Mouse (Mus musculus): ENCODE measurements at regions not wholly inside any gene's neighbourhood (a gene's known extent, or its start where the extent isn't known, plus 50 kb on each side); places are given as distances from the start of the nearest gene placed in this dataset.
"Not testable (repeated sequence)": the region's sequence is repeated elsewhere in the genome, so short reads cannot be mapped to it uniquely, and the experiment has no call there.

DNA sequence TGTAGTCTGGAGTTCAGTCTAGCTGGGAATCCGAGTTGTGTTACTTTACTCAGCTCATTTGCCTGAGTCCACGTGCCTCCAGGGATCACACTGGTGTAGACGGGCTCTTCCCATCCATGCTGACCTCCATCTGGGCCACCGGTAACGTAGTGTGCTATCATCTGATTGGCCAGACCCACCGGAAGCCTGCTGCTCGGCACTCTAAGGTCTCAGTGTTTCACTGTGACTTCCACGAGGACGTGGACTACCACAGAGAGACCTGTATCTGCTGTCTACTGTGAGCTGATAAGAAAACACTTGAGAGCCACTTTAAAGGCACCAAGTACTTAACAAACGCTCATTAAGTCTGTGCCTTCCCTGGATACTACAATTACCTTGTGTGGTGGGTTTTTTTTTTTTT, 262.8 kb upstream of the Nr5a2 start:
- DNase-seq (ENCODE audit: inconsistent ontology term), result no peak

DNA sequence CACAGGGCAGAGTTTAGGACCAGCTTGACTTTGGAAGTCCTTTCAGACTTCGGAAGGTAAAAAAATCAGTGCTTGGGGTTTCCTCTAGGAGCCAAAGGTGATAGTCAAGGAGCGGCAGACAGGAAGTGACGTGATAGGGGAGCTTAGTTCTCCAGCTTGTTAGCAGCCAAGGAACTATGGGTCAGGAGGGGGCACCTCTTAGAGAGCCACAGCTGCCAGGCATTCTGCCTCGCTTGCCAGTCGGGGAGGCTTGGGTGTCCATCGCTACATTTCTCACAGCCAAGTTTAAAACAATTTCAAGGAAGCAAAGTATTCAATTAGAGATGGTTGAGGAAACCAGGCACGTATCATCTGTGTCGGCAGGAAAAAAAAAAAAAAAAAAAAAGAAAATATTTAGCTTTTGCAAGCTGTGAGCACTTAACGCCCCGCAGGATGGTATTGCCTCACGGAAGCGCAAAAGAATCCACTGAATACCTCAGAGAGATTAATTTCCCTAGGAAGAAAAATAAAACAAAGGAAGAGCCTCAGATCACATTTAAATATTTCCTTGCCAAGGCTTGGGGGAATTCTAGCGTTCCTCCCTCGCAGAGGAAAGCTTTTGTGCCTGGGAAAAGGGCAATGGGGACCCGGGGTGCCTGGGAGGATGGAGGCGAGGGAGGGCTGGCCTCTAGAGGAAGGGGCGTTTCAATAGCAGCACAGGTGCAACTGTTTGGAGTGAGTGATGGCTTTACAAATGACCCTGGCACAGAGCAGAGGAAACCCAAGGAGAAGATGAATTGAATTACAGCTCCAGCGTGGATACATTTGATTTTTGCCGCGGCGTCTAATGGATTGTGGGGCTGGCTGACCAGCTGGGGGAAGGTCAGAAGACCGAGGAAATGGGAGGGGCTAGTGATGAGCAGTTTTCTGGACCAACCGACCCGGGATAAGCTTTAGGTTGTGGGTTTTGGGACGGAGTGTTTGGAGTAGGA, 261.1 kb upstream of the Nr5a2 start:
- peak; percentile 44 for DNase-seq (ENCODE audit: inconsistent ontology term)

- no peak for DNase-seq (ENCODE audit: inconsistent ontology term)
Measured at GRCm38 (mm10) chr1:137220226-137220625, 260.0 kb upstream of the Nr5a2 start.

DNA sequence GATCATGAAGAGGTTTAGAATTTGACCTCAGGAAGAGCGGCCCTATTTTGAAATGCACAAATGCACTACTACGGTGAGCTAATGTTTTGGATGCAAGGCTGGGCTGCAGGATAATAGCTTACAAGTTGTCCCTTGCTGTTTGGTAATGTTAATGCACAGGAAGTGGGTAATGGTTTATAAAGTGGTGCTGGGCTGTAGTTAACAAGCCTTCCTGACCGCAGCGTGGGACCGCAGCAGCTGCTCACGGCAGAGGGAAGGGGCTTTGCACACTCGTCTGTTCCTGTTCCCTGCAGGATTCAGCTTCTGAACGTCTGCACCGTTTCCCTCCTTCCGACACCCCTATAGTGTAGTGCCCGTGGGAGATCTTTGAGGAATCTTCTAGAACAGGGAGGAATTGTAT, 258.4 kb upstream of the Nr5a2 start:
- DNase-seq (ENCODE audit: inconsistent ontology term), result no peak

- no peak for DNase-seq (ENCODE audit: inconsistent ontology term)
Measured at GRCm38 (mm10) chr1:137218096-137218495, 257.8 kb upstream of the Nr5a2 start.

DNA sequence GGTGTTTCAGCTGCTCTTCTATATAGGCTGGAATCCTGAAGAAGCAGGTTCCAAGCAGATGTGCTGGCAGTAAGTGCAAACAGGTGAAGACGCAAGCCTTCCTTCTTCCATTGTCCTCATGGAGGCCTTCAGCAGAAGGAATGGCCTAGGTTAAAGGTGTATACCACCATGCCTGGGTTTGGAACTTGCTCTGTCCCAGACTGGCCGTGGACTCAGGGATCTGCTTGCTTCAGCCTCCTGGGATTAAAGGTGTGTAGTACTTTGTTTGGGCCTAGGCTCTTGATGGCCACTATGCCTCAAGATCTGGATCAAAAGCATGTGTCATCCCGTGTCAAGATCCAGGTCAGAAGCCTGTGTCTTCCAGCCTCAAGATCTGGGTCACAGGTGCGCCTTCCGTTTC, 257.0 kb upstream of the Nr5a2 start:
- no peak for DNase-seq (ENCODE audit: inconsistent ontology term)

- DNase-seq (ENCODE audit: inconsistent ontology term), result not testable (repeated sequence)
Measured at GRCm38 (mm10) chr1:137214328-137214727, 254.1 kb upstream of the Nr5a2 start.

- no peak for DNase-seq (ENCODE audit: inconsistent ontology term)
Measured at GRCm38 (mm10) chr1:137213717-137214116, 253.5 kb upstream of the Nr5a2 start.

DNA sequence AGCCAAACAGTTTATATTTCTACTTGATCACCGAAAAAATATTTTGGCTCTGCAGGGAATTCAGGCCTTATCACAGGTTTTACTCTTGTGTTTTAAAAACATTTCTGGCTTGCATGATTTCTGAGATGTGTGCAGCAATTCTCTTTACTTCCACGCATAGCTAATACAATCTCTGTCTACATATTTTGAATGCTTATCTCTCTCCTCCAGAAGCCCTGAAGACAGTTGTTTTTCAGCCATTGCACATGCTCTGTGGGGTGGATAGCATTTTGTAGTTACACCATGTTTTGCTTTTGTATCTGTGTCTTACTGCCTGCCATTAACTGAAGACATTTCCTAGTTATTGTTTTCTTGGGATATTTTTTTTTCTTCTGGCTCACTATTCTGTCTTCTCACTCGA, 252.6 kb upstream of the Nr5a2 start:
- DNase-seq (ENCODE audit: inconsistent ontology term), result no peak

- no peak for DNase-seq (ENCODE audit: inconsistent ontology term)
Measured at GRCm38 (mm10) chr1:137204371-137204770, 244.1 kb upstream of the Nr5a2 start.

DNA sequence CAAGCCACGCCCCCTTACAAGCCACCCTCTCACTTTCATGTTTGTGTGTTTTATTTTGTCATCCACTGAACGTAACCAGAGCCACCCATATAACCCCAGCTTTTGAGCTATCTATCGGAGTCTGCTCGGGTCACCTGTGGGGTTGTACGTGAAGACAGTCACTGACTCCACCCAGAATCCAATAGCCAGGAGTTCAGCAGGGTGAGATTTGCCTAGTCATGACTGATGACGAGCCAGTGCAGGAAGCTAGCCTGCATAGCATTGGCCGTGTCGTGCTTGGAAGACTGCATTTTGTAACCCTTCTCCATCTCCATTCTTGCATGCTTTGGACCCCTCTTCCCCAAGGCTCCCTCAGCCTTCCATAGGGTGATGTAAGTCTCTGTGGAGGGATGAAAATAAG, 243.3 kb upstream of the Nr5a2 start:
- DNase-seq (ENCODE audit: inconsistent ontology term), result no peak

DNA sequence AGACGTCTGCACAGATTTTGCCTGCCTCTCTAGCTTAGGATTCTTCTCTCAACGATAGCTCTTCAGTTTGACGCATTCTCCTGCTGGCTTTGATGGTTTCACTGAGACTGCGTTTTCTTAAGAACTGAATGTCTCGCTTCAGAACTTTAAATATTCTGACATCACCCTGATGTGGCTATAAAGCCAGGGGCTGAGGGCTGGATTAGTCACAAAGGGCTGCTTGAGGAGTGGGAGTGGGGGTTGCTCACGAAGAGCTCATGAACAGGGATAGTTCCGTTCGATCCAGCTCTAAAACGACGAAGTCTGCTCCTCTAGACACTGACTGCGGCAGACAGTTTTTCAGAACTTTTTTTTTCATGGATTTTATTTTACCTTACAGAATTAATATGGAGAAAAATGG, 240.7 kb upstream of the Nr5a2 start:
- DNase-seq (ENCODE audit: inconsistent ontology term), result no peak

GRCm38 (mm10) chr1:137195962-137196361, 235.7 kb upstream of the Nr5a2 start:
- DNase-seq (ENCODE audit: inconsistent ontology term), result no peak

DNA sequence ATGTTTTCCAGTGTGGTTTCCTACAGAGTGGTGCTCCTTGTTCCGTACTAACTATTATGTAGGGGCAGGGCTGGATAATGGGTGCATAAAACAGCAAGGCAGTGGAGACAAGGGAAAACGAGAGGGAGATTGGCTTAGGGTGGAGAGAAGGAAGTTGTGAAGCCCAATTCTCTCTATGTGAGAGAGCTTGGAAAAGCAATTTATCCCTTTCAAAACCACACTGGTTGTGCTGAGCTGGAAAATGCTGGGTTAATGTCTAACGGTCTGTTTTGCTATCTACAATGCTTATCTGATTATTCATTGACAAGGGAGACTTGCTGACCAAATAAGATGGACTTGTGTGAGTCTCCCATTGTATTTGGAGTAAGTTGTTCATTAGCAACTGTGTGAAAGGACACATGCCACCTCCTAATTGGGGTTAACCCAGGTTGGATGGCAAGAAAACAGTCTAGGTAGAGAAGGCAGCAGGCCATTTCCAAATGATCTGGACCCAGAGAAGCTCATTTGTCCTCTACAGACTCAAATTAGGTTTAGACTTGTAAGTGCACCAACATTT, 234.9 kb upstream of the Nr5a2 start:
- no peak for DNase-seq (ENCODE audit: inconsistent ontology term)

- DNase-seq (ENCODE audit: inconsistent ontology term), result no peak
Measured at GRCm38 (mm10) chr1:137178231-137178630, 218.0 kb upstream of the Nr5a2 start.

DNA sequence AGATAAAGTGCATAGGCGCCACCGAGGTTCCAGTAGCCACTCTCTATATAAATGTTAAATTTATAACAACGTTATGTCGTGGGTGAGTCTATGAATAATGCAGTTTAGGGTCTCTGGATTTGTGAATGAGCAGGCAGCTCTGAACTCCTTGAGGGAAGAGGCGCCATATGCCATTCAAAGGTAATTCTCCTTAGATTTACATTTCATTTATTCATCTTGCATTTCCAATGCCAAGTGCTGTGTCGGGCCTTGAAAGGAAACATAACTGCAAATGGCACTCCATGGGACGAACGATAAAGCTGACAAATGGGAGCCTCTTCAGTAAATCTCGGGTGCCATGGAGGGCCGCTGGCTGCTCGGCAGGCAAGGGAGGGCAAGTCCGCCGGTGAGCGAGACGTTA, 216.4 kb upstream of the Nr5a2 start:
- no peak for DNase-seq (ENCODE audit: inconsistent ontology term)

GRCm38 (mm10) chr1:137174081-137174480, 213.8 kb upstream of the Nr5a2 start:
- DNase-seq (ENCODE audit: inconsistent ontology term), result no peak

- no peak for DNase-seq (ENCODE audit: inconsistent ontology term)
Measured at GRCm38 (mm10) chr1:137172128-137172527, 211.9 kb upstream of the Nr5a2 start.

DNA sequence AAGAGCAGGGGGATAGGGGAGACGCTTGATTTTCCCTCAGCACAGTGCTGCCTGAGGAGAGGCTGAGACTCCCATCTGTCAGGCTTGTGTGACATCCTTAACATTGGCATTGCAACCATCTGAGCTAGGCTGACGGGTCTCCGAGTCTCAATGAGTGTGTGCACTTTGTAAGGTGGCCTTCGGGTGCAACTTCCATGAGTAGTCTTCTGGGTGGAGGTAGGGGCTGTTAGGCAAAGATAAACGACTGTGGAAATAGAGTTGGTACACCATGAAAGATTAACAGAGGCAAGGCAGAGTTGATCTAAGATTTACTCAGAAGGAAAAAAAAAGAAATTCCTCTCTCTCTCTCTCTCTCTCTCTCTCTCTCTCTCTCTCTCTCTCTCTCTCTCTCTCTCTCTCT, 211.2 kb upstream of the Nr5a2 start:
- no peak for DNase-seq (ENCODE audit: inconsistent ontology term)

- no peak for DNase-seq (ENCODE audit: inconsistent ontology term)
Measured at GRCm38 (mm10) chr1:137147891-137148290, 187.6 kb upstream of the Nr5a2 start.

DNA sequence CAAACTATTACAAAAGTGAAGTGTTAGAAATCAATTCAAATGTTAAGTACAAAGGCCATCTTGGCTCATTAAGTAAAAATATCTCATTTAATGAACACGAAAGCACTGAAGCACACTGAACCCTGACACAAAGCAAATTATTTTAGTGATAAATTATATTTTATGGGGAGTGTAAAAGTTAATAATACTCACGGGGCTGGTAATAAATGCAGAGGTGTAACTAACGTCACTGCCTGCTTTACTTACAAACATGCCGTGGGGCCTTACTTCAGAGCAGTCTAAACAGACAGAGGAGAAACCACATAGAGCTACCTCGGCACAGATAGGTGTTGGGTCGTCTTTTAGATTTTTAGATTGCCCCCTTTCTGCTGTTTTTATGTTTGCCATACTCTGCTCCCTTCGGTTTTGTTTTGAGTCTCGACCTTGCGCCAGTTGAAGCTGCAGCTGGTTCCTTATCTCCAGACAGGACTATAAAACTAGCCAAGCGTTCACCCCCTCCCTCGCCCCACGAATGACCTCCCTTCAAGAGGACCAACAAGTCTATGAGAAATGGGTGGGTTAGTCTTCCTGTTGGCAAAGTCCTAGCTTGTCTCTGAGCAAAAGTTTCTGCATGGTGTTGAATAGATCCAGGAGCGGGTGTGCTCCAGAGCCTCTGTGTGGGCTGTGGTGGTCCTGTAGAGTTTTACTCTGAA, 181.8 kb upstream of the Nr5a2 start:
- no peak for DNase-seq (ENCODE audit: inconsistent ontology term)

GRCm38 (mm10) chr1:137141372-137141771, 181.1 kb upstream of the Nr5a2 start:
- no peak for DNase-seq (ENCODE audit: inconsistent ontology term)

DNA sequence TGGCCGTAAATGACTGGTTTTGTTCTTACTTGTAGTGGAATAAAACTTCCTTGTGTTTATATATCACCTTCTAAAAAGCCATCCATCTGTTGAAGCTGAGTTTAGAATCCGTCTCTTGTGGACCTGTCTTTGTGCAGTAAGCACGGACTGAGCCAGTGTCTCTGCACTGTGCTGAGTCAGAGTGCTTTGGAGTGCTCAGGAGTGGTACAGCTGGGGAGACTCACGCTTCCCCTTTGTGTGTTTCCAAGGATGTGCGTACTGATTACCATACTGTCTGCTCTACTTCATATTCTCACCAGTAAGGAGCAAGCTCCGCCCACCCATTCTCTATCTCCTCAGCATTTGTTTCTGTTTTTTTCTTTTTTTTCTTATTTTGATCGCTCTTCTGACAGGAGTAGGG, 175.9 kb upstream of the Nr5a2 start:
- DNase-seq (ENCODE audit: inconsistent ontology term), result no peak

Data from Muller cell, postnatal 12 days (primary cell).